Mouse (Mus musculus) lung, adult 2 months (tissue): ENCODE results near the gene Cd79a. TPM values are rescaled to one million over a fixed set of nuclear protein-coding genes. Genes with fewer than 3 reads are reported as not detected.

Experiments used
- DNase-seq: peaks from one replicate; pipeline ENCODE4 v3.0.0; 2022
- H3K4me1 ChIP-seq: fragments of 200-500 bp; 2 replicates; pipeline ENCODE4 v1.6.1; 2011; ENCODE audit warnings: low read length; ENCODE audit not compliant: control insufficient read depth, insufficient read depth
- H3K4me3 ChIP-seq: fragments of 200-500 bp; replicated peaks from 2 replicates; pipeline ENCODE3; 2011; ENCODE audit warnings: low read depth, mild to moderate bottlenecking, control low read depth, low read length; ENCODE audit errors: extremely low read depth
- CTCF ChIP-seq: fragments of 200-500 bp; IDR thresholded peaks from 2 replicates; pipeline ENCODE4 v1.5.1; 2011; ENCODE audit warnings: mild to moderate bottlenecking, low read length, control low read depth; ENCODE audit not compliant: insufficient read depth
- POLR2A ChIP-seq: fragments of 200-500 bp; IDR thresholded peaks from 2 replicates; pipeline ENCODE4 v1.6.1; 2011; ENCODE audit warnings: low read depth, mild to moderate bottlenecking, control low read depth, low read length, borderline replicate concordance; ENCODE audit errors: extremely low read depth
- WGBS: fragments of 180-500 bp; shearing (Covaris S2); methylation state at CpG from one replicate; pipeline ENCODE4 v1.1.7; 2018; 5-methylcytosine and 5-hydroxymethylcytosine counted together
- polyA plus RNA-seq: library from polyadenylated mRNA; depleted of rRNA; stranded (reverse); fragments of >200 nt; gene quantifications from 2 replicates; pipeline ENCODE4 v1.2.3, GENCODE M21; 2012

Gene Cd79a
- polyA plus RNA-seq, 1 experiment, result 61.7 TPM

- TF ChIP-seq CTCF (no peak), POLR2A (no peak)
- DNase-seq, result no peak
- 86% methylated on average over 8 of the region's 8 CpGs for WGBS
- H3K4me3 ChIP-seq, result no peak overlapping the region
- peaks cover under 1% of the 10 kb centered on the region; the same call in 1 of the 2 replicates for H3K4me1 ChIP-seq
These were observed 912 bp upstream of the Cd79a start for GRCm38 (mm10) chr7:24896269-24896668.

- Histone ChIP-seq H3K4me1 (peaks cover 5% of the 10 kb centered on the region; the same call in 1 of the 2 replicates), H3K4me3 (no peak overlapping the region)
These were observed 778 bp downstream of the Cd79a start for GRCm38 (mm10) chr7:24897959-24898358.

GRCm38 (mm10) chr7:24901114-24901513 lies 3.9 kb downstream of the Cd79a start:
- TF ChIP-seq CTCF (no peak), POLR2A (no peak)
- no peak overlapping the region for H3K4me3 ChIP-seq
- H3K4me1 ChIP-seq, result peaks cover 11% of the 10 kb centered on the region
- 61% methylated on average over 6 of the region's 6 CpGs for WGBS
- DNase-seq, result no peak

More at GRCm38 (mm10) chr7:24897959-24898358, 778 bp downstream of the Cd79a start:
- TF ChIP-seq POLR2A (no peak), CTCF (no peak)
- no peak for DNase-seq
- 64% methylated on average over 5 of the region's 5 CpGs for WGBS

GRCm38 (mm10) chr7:24901842-24902241 lies 4.7 kb downstream of the Cd79a start:
- WGBS, result 15% methylated on average over 1 of the region's 1 CpGs
- H3K4me3 ChIP-seq, result no peak overlapping the region
- TF ChIP-seq CTCF (no peak), POLR2A (no peak)
- DNase-seq, result no peak
- peaks cover 18% of the 10 kb centered on the region for H3K4me1 ChIP-seq

- H3K4me3 ChIP-seq, result peak overlapping the region; percentile 69
- no peak for DNase-seq
- H3K4me1 ChIP-seq, result peaks cover 22% of the 10 kb centered on the region
- TF ChIP-seq POLR2A (no peak), CTCF (no peak)
- WGBS, result 24% methylated on average over 2 of the region's 2 CpGs
These were observed 5.1 kb downstream of the Cd79a start for GRCm38 (mm10) chr7:24902264-24902629.

- Histone ChIP-seq H3K4me1 (peaks cover 23% of the 10 kb centered on the region), H3K4me3 (peak within 1 kb of the TSS; percentile 69)
- WGBS, result 2% methylated on average over 65 of the region's 68 CpGs
- no peak for TF ChIP-seq CTCF
- TF ChIP-seq POLR2A, result peak; percentile 38; the same call in 1 of the 2 replicates
- peak; percentile 77 for DNase-seq
These were observed 5.7 kb downstream of the Cd79a start, which contains the start of gene Arhgef1 for GRCm38 (mm10) chr7:24902630-24903443. Gene Arhgef1, plus strand, starts transcription at chr7:24902912.

- WGBS, result 3% methylated on average over 10 of the region's 10 CpGs
- DNase-seq, result no peak
- no peak for TF ChIP-seq POLR2A
- no peak for TF ChIP-seq CTCF
- Histone ChIP-seq H3K4me1 (peaks cover 23% of the 10 kb centered on the region), H3K4me3 (peak overlapping the region; percentile 64)
These were observed 6.3 kb downstream of the Cd79a start for GRCm38 (mm10) chr7:24903444-24903825.

- TF ChIP-seq POLR2A (peak; percentile 59; the same call in 1 of the 2 replicates), CTCF (no peak)
- Histone ChIP-seq H3K4me1 (peaks cover 23% of the 10 kb centered on the region), H3K4me3 (peak overlapping the region; percentile 75)
- WGBS, result 0% methylated on average over 30 of the region's 30 CpGs
- DNase-seq, result peak; percentile 91
These were observed 6.9 kb downstream of the Cd79a start for GRCm38 (mm10) chr7:24904070-24904483.

- 11% methylated on average over 3 of the region's 3 CpGs for WGBS
- Histone ChIP-seq H3K4me3 (peak overlapping the region; percentile 75), H3K4me1 (peaks cover 23% of the 10 kb centered on the region)
- peak; percentile 53 for DNase-seq
- no peak for TF ChIP-seq POLR2A
- TF ChIP-seq CTCF, result peak; percentile 77
These were observed 7.8 kb downstream of the Cd79a start for GRCm38 (mm10) chr7:24904936-24905335.

- H3K4me1 ChIP-seq, result peaks cover 23% of the 10 kb centered on the region
- H3K4me3 ChIP-seq, result no peak overlapping the region
- 15% methylated on average over 6 of the region's 6 CpGs for WGBS
- DNase-seq, result no peak
- TF ChIP-seq POLR2A (no peak), CTCF (no peak)
These were observed 9.4 kb downstream of the Cd79a start for GRCm38 (mm10) chr7:24906551-24906950.
